Mouse (Mus musculus) left cerebral cortex, adult 2 months (tissue): ENCODE measurements at regions not wholly inside any gene's neighbourhood (a gene's known extent, or its start where the extent isn't known, plus 50 kb on each side); places are given as distances from the start of the nearest gene placed in this dataset.

Experiments
- DNase-seq, 2 experiments: peaks; one replicate each; pipeline ENCODE4 v3.0.0; 2021 to 2022; ENCODE audit warnings: low spot score in 2 of 2, mixed read lengths in 1 of 2; ENCODE audit errors: extremely low spot score in 1 of 2
- H3K27ac ChIP-seq: fragments of 200-600 bp; 2 replicates; pipeline ENCODE4 v1.8.1; 2022
- H3K4me3 ChIP-seq: fragments of 200-600 bp; 2 replicates; pipeline ENCODE4 v1.8.1; 2022
- CTCF ChIP-seq: fragments of 200-600 bp; IDR thresholded peaks from 2 replicates; pipeline ENCODE4 v1.8.1; 2022; ENCODE audit warnings: antibody characterized with exemption, mild to moderate bottlenecking, moderate library complexity
- intact Hi-C: fragments of 180-260 bp; cut with DNase I; formaldehyde crosslinking; loops from one replicate; pipeline ENCODE4 v1.15.1; 2025

GRCm38 (mm10) chr15:13360741-13361140 lies 187.3 kb upstream of the Cdh6 start:
- no peak for TF ChIP-seq CTCF
- intact Hi-C loops, result no loop called here

GRCm38 (mm10) chr15:13359026-13359425 lies 185.6 kb upstream of the Cdh6 start:
- H3K27ac ChIP-seq, result no peak overlapping the region
- H3K4me3 ChIP-seq, result no peak overlapping the region
- TF ChIP-seq CTCF, result no peak
- intact Hi-C loops, result no loop called here
- no peak for DNase-seq

More at GRCm38 (mm10) chr15:13360741-13361140, 187.3 kb upstream of the Cdh6 start:
- Histone ChIP-seq H3K27ac (no peak overlapping the region), H3K4me3 (no peak overlapping the region)
- no peak for DNase-seq

DNA sequence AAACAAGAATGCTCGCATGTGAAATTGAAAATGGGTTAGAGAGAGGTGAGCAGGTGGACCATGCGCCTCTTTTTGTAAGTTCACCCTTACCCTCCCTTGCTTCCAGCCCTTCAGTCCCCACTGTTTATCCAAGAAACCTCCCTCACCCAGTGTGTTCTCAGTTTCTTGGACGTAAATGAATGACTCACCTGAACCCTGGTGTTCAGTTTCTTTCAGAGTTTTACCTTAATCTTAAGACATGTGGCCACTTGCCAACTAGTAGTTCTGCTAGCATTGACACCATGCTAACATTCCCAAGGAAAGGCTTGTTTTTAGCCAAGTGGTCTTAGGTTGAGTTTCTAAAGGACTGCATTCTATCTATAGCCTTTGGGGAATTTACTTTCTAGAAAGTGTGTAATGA lies 176.8 kb upstream of the Cdh6 start:
- intact Hi-C loops, result no loop called here
- no peak for TF ChIP-seq CTCF

DNA sequence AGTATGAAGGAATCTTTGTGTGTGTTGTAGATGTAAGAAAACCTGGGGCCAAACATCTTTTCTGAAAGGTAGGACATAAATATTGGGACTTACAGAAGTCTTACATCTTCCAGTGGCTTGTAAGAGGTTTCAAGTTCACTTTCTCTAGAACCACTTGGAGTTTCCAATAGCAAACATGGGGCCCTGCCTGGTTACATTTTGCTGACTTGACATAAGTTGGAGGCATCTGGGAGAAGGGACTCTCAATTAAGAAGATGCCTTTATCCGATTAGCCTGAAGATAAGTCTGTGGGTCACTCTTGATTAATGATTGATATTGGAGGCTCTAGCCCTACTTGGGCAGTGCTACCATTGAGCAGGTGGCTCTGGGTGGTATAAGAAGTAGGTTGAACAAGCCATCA lies 162.9 kb upstream of the Cdh6 start:
- Histone ChIP-seq H3K27ac (no peak overlapping the region), H3K4me3 (no peak overlapping the region)
- DNase-seq, result no peak
- no peak for TF ChIP-seq CTCF
- intact Hi-C loops, result no loop called here

More for the DNA sequence above, 176.8 kb upstream of the Cdh6 start:
- DNase-seq, result no peak
- H3K27ac ChIP-seq, result no peak overlapping the region
- H3K4me3 ChIP-seq, result no peak overlapping the region

DNA sequence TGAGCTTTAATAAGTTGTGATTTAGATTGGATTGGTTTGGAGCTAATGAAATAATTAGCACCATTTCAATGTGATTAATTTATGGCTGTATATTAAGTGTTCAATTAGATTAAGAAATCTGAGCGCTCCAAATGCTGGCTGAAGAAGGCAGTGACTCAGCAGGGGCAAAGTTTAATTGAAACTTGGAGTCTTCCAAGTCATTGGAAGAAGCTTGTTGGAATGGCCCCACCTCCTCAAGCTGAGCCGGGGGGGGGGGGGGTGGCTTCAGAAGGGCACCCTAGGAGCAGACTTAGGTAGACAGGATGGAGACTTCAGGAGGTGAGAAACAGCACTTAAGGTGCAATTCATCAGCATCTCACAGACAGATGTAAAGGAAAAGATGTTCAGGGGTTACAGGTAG lies 151.0 kb upstream of the Cdh6 start:
- TF ChIP-seq CTCF, result no peak
- DNase-seq, result no peak
- H3K4me3 ChIP-seq, result no peak overlapping the region
- intact Hi-C loops, result no loop called here
- no peak overlapping the region for H3K27ac ChIP-seq

DNA sequence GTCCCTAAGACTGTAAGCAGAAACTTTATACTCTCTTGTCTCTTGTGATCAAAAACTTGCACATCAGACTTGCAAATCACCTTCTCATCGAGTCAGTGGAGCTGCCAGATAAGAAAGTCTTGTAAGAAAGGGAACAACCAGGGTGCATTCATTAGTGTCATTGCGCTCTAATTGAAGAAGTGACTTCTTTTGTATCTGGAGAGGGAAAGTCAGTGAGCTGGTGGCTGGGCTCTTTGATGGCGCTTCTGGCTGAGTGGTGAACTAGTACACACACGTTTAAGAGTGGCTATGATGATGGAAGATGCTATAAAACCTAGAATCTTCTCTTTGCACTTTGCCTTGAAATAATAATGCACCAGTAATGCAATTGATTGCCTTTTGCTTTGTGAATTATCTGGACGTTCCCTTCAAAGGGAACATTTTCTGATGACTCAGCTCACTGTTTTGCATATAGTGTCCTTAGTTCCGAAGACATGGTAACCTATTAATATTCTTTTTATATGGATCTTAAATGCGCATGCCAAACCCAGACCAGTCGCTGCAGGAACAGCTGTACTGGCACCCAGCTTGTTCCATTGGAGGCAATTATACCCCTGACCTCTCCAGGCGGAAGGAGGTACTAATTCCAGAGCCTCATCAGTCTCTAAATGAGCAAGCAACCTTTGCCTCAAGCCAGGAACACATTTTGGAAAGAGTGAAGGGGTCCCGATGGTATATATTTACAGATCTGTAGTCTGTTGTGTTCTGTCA lies 147.3 kb upstream of the Cdh6 start:
- no peak overlapping the region for H3K4me3 ChIP-seq

DNA sequence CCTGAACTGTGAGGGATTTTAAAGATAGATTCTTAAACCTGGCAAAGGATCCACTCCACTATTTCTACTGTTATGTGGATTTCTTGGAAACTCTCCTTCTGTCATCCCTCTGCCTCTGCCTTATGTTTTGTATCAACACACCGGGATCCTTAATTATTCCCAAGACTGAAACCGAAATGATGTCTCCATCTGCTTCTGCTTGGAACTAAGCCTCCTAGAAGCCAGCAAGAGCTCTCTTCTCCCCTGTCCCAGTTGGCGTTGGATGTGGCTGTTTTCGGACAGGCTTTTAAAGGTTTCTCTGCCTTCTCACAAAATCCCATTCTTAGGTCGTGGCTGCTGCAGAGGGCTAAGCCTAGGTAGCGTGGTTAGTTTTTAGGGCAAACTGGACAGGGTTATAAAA lies 131.1 kb upstream of the Cdh6 start:
- DNase-seq, result no peak
- intact Hi-C loops, result no loop called here
- no peak overlapping the region for H3K4me3 ChIP-seq
- TF ChIP-seq CTCF, result no peak
- H3K27ac ChIP-seq, result no peak overlapping the region

More for the DNA sequence above, 147.3 kb upstream of the Cdh6 start:
- TF ChIP-seq CTCF, result no peak
- no peak overlapping the region for H3K27ac ChIP-seq
- intact Hi-C loops, result no loop called here
- DNase-seq, result no peak

GRCm38 (mm10) chr15:13303456-13303855 lies 130.0 kb upstream of the Cdh6 start:
- peak overlapping the region; percentile 19; the same call in 1 of the 2 replicates for H3K27ac ChIP-seq
- no peak for TF ChIP-seq CTCF
- DNase-seq, result no peak
- no peak overlapping the region for H3K4me3 ChIP-seq
- intact Hi-C loops, result no loop called here

GRCm38 (mm10) chr15:13302672-13303071 lies 129.2 kb upstream of the Cdh6 start:
- no peak for DNase-seq
- TF ChIP-seq CTCF, result no peak
- H3K27ac ChIP-seq, result no peak overlapping the region
- intact Hi-C loops, result no loop called here
- no peak overlapping the region for H3K4me3 ChIP-seq

DNA sequence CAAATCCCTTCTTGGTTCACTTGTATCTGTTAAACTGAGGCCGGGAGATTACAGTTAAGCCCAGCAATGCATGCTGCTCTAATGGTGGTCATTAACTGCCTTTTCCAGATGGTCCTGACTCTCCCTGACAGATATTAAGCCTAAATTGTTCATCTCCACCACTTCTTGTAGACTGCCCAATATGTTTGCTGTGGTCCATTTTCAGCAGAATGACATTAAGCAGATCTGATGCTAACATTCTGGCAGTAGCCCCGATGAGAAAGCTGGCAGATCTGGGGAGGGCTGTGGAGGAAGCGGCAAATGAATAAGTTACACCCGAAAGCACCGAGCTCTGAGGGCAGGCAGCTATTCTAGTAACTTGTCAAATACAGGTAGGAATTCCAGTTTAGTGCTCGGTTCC lies 123.5 kb upstream of the Cdh6 start:
- no peak for DNase-seq
- Histone ChIP-seq H3K4me3 (no peak overlapping the region), H3K27ac (no peak overlapping the region)
- intact Hi-C loops, result no loop called here
- no peak for TF ChIP-seq CTCF

DNA sequence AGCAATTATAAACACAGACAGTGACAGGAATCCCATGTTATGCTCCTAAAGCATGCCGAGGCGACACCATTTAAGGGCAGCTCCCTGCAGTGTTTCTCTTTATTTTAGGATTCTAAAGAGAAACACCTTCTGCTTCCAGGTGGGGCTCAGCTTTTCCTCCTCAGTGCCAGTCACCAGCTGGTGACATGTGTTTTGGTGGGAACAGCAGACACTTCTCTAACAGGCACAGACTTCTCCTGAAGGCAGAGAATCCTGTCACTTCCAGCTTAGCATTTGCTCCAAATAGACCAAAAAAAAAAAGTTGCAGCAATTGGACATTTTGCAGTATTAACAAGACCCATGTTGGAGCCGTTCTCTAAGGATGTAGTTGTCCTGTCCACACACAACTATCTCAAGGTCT lies 115.6 kb upstream of the Cdh6 start:
- peak overlapping the region; percentile 50; the same call in 1 of the 2 replicates for H3K27ac ChIP-seq
- peak overlapping the region; percentile 48; the same call in 1 of the 2 replicates for H3K4me3 ChIP-seq
- no peak for DNase-seq
- no peak for TF ChIP-seq CTCF
- intact Hi-C loops, result loop anchor here (10.0 kb wide), 1 partner anchor 404 kb away; no protein-coding TSS in a partner anchor

- intact Hi-C loops, result loop anchor here (10.0 kb wide), 1 partner anchor 403 kb away; no protein-coding TSS in a partner anchor
- no peak for TF ChIP-seq CTCF
- peak overlapping the region; percentile 44 for H3K27ac ChIP-seq
- H3K4me3 ChIP-seq, result peak overlapping the region; percentile 48
- DNase-seq, result no peak
Observed at GRCm38 (mm10) chr15:13287878-13288277, 114.4 kb upstream of the Cdh6 start.

GRCm38 (mm10) chr15:13285355-13285754 lies 111.9 kb upstream of the Cdh6 start:
- H3K27ac ChIP-seq, result no peak overlapping the region
- H3K4me3 ChIP-seq, result no peak overlapping the region
- DNase-seq, result no peak
- no peak for TF ChIP-seq CTCF
- intact Hi-C loops, result loop anchor here (10.0 kb wide), 1 partner anchor 401 kb away; no protein-coding TSS in a partner anchor
